In genomic region chr5:64078740-64079461, GRCm38 (mm10) we compare ENCODE assay signal across 10 mouse cellular contexts. TPM values are rescaled to one million over a fixed set of nuclear protein-coding genes. Genes with fewer than 3 reads are reported as not detected.
A peak's percentile ranks its signal among the peaks of the same experiment; 100 is the strongest.
DNase-seq lines count a peak whose midpoint lies in the region; ATAC-seq and TF ChIP-seq lines count a peak whose summit lies in the region.
"Had no signal": no experiment of that assay in that cellular context is flagged by ENCODE, and none has a peak within 500 bp of the region (broad histone marks: within the 10 kb centered on the region; RNA-seq: fewer than 3 reads in every experiment).

No protein-coding gene starts in this region.

- TF ChIP-seq EP300 in heart, postnatal 0 days (IDR thresholded peaks at IDR 0.05; ENCODE audit: low read depth), result no peak

- H3K36me3 ChIP-seq in heart, postnatal 0 days (replicated peaks; ENCODE audit: control insufficient read depth, insufficient read depth, low read length), result no peaks in the 10 kb centered on the region
- no peaks in the 10 kb centered on the region for H3K36me3 ChIP-seq in midbrain, embryonic 11.5 days (ENCODE audit: control insufficient read depth, insufficient read depth, low read length)
- no peaks in the 10 kb centered on the region for H3K36me3 ChIP-seq in midbrain, embryonic 13.5 days
- no peaks in the 10 kb centered on the region for H3K36me3 ChIP-seq in embryonic facial prominence, embryonic 15.5 days
- no peaks in the 10 kb centered on the region for H3K36me3 ChIP-seq in stomach, embryonic 14.5 days (ENCODE audit: control insufficient read depth, insufficient read depth, low read length)
- H3K36me3 ChIP-seq in liver, embryonic 11.5 days (ENCODE audit: control insufficient read depth, insufficient read depth, low read length), result no peaks in the 10 kb centered on the region

- 58% methylated on average over 7 of the region's 7 CpGs for WGBS in heart, postnatal 0 days
- whole genome bisulfite sequencing in midbrain, embryonic 11.5 days, result 72% methylated on average over 7 of the region's 7 CpGs
- 73% methylated on average over 7 of the region's 7 CpGs for WGBS in midbrain, embryonic 13.5 days
- 24% methylated on average over 7 of the region's 7 CpGs for WGBS in embryonic facial prominence, embryonic 15.5 days
- 39% methylated on average over 7 of the region's 7 CpGs for whole genome bisulfite sequencing in stomach, embryonic 14.5 days
- WGBS in liver, embryonic 11.5 days, result 68% methylated on average over 7 of the region's 7 CpGs

- TF ChIP-seq CTCF in heart, postnatal 0 days (IDR thresholded peaks at IDR 0.05; ENCODE audit: low read depth), result no peak

- peak overlapping the region; percentile 25; the same call in 1 of the 2 replicates for H3K27ac ChIP-seq in heart, postnatal 0 days (ENCODE audit: low read depth)
- H3K27ac ChIP-seq in midbrain, embryonic 11.5 days (ENCODE audit: low read depth, low read length), result no peak overlapping the region
- no peak overlapping the region for H3K27ac ChIP-seq in midbrain, embryonic 13.5 days
- peak overlapping the region; percentile 68 for H3K27ac ChIP-seq in embryonic facial prominence, embryonic 15.5 days (replicated peaks)
- H3K27ac ChIP-seq in stomach, embryonic 14.5 days (ENCODE audit: low read length), result peak overlapping the region; percentile 68
- no peak overlapping the region for H3K27ac ChIP-seq in liver, embryonic 11.5 days (ENCODE audit: low read depth, low read length)

- intact Hi-C loops in heart, postnatal 14 days (cut with DNase I), result no loop called here

- H3K9ac ChIP-seq in heart, postnatal 0 days (replicated peaks; ENCODE audit: low read depth, low read length), result no peak overlapping the region
- no peak overlapping the region for H3K9ac ChIP-seq in midbrain, embryonic 11.5 days (ENCODE audit: low read length)
- no peak overlapping the region for H3K9ac ChIP-seq in midbrain, embryonic 13.5 days (replicated peaks)
- no peak overlapping the region for H3K9ac ChIP-seq in embryonic facial prominence, embryonic 15.5 days
- H3K9ac ChIP-seq in stomach, embryonic 14.5 days (replicated peaks; ENCODE audit: low read depth, low read length), result no peak overlapping the region
- H3K9ac ChIP-seq in liver, embryonic 11.5 days (ENCODE audit: low read depth, low read length), result no peak overlapping the region
- H3K9ac ChIP-seq: liver, postnatal 0 days had no signal

- no peak for DNase-seq in heart, postnatal 0 days (ENCODE audit: low spot score)
- no peak for DNase-seq in heart, postnatal 14 days
- peak; percentile 14 for DNase-seq in midbrain, embryonic 11.5 days (ENCODE audit: low spot score, missing footprints)
- DNase-seq in spleen, postnatal 14 days (ENCODE audit: low spot score in 2 of 2), result no peak
- DNase-seq in liver, embryonic 11.5 days (ENCODE audit: low spot score), result no peak
- DNase-seq: kidney, adult 9 months; liver, postnatal 0 days had no signal

- no peak overlapping the region for H3K4me3 ChIP-seq in heart, postnatal 0 days (ENCODE audit: low read depth, low read length)
- H3K4me3 ChIP-seq in midbrain, embryonic 11.5 days (ENCODE audit: low read depth, low read length), result no peak overlapping the region
- no peak overlapping the region for H3K4me3 ChIP-seq in midbrain, embryonic 13.5 days (replicated peaks)
- no peak overlapping the region for H3K4me3 ChIP-seq in embryonic facial prominence, embryonic 15.5 days (replicated peaks)
- no peak overlapping the region for H3K4me3 ChIP-seq in stomach, embryonic 14.5 days (ENCODE audit: low read depth, low read length)
- no peak overlapping the region for H3K4me3 ChIP-seq in liver, embryonic 11.5 days (ENCODE audit: low read depth, low read length)

- no peaks in the 10 kb centered on the region for H3K9me3 ChIP-seq in heart, postnatal 0 days (replicated peaks; ENCODE audit: control insufficient read depth, low read length)
- H3K9me3 ChIP-seq in midbrain, embryonic 11.5 days (ENCODE audit: control insufficient read depth, low read length), result no peaks in the 10 kb centered on the region
- H3K9me3 ChIP-seq in midbrain, embryonic 13.5 days, result no peaks in the 10 kb centered on the region
- no peaks in the 10 kb centered on the region for H3K9me3 ChIP-seq in embryonic facial prominence, embryonic 15.5 days (replicated peaks)
- no peaks in the 10 kb centered on the region for H3K9me3 ChIP-seq in stomach, embryonic 14.5 days (ENCODE audit: control insufficient read depth, low read depth, low read length)
- H3K9me3 ChIP-seq in liver, embryonic 11.5 days (ENCODE audit: control insufficient read depth, low read length), result no peaks in the 10 kb centered on the region

- no peak overlapping the region for H3K4me2 ChIP-seq in heart, postnatal 0 days (ENCODE audit: low read depth, low read length)
- H3K4me2 ChIP-seq in midbrain, embryonic 11.5 days, result no peak overlapping the region
- H3K4me2 ChIP-seq in midbrain, embryonic 13.5 days (replicated peaks), result no peak overlapping the region
- no peak overlapping the region for H3K4me2 ChIP-seq in embryonic facial prominence, embryonic 15.5 days (replicated peaks)
- no peak overlapping the region for H3K4me2 ChIP-seq in stomach, embryonic 14.5 days (replicated peaks; ENCODE audit: low read depth, low read length)
- no peak overlapping the region for H3K4me2 ChIP-seq in liver, embryonic 11.5 days

- no peaks in the 10 kb centered on the region for H3K4me1 ChIP-seq in heart, postnatal 0 days (ENCODE audit: control insufficient read depth, insufficient read depth)
- H3K4me1 ChIP-seq in midbrain, embryonic 11.5 days (ENCODE audit: control insufficient read depth, insufficient read depth, low read length), result no peaks in the 10 kb centered on the region
- 0 out of 2 replicates have a peak, but pooled peaks cover 4% of the 10 kb centered on the region for H3K4me1 ChIP-seq in midbrain, embryonic 13.5 days (replicated peaks)
- 0 out of 2 replicates have a peak, but pooled peaks cover 2% of the 10 kb centered on the region for H3K4me1 ChIP-seq in embryonic facial prominence, embryonic 15.5 days
- H3K4me1 ChIP-seq in stomach, embryonic 14.5 days (ENCODE audit: control insufficient read depth, insufficient read depth, low read length), result 0 out of 2 replicates have a peak, but pooled peaks cover 2% of the 10 kb centered on the region
- no peaks in the 10 kb centered on the region for H3K4me1 ChIP-seq in liver, embryonic 11.5 days (replicated peaks; ENCODE audit: control insufficient read depth, insufficient read depth, low read length)

- ATAC-seq in heart, postnatal 0 days (ENCODE audit: insufficient read depth, low read depth), result peak; percentile 24; the same call in 1 of the 2 replicates
- ATAC-seq in midbrain, embryonic 11.5 days (ENCODE audit: low FRiP score), result no peak
- no peak for ATAC-seq in midbrain, embryonic 13.5 days
- peak; percentile 72; the same call in 1 of the 2 replicates for ATAC-seq in embryonic facial prominence, embryonic 15.5 days (ENCODE audit: insufficient number of reproducible peaks, low FRiP score, low TSS enrichment, low read depth)
- peak; percentile 85 for ATAC-seq in stomach, embryonic 14.5 days (ENCODE audit: insufficient number of reproducible peaks, insufficient read depth, low FRiP score, low read depth)
- ATAC-seq in liver, embryonic 11.5 days (replicated peaks; ENCODE audit: low FRiP score), result no peak
- ATAC-seq: liver, postnatal 0 days had no signal

- H3K27me3 ChIP-seq in heart, postnatal 0 days (ENCODE audit: control insufficient read depth, insufficient read depth, low read length), result 0 out of 2 replicates have a peak, but pooled peaks cover 4% of the 10 kb centered on the region
- H3K27me3 ChIP-seq in midbrain, embryonic 11.5 days (ENCODE audit: control insufficient read depth, insufficient read depth, low read length), result no peaks in the 10 kb centered on the region
- no peaks in the 10 kb centered on the region for H3K27me3 ChIP-seq in midbrain, embryonic 13.5 days
- H3K27me3 ChIP-seq in embryonic facial prominence, embryonic 15.5 days, result no peaks in the 10 kb centered on the region
- H3K27me3 ChIP-seq in stomach, embryonic 14.5 days (ENCODE audit: control insufficient read depth, insufficient read depth, low read length), result no peaks in the 10 kb centered on the region
- no peaks in the 10 kb centered on the region for H3K27me3 ChIP-seq in liver, embryonic 11.5 days (replicated peaks; ENCODE audit: control insufficient read depth, insufficient read depth, low read length)

RNA-seq across cellular contexts. Expression of gene Pgm2, which starts 13.8 kb away (rescaled TPM):
- total RNA-seq in heart, postnatal 0 days (2014; rRNA removed; ENCODE audit: low replicate concordance), result 5.8 and 6.5 TPM in 2 replicates
- 9.6 and 10.4 TPM in 2 replicates for polyA plus RNA-seq in heart, postnatal 0 days (2015; fragmentation: Nextera tagmentation; extraction: Ambion mirVana)
- 10 to 100 TPM in 1 of 2 experiments, 1 to 10 TPM in 1; 9.4 to 10.6 TPM for total RNA-seq in heart, postnatal 14 days (2021)
- polyA plus RNA-seq in midbrain, embryonic 11.5 days (2014; fragmentation: Nextera tagmentation; extraction: Ambion mirVana), result 22.8 and 29.3 TPM in 2 replicates
- polyA plus RNA-seq in midbrain, embryonic 13.5 days (2015; fragmentation: Nextera tagmentation; extraction: Ambion mirVana), result 20.8 and 22.2 TPM in 2 replicates
- polyA plus RNA-seq in embryonic facial prominence, embryonic 15.5 days (2015; fragmentation: Nextera tagmentation; extraction: Ambion mirVana), result 30.7 and 31.6 TPM in 2 replicates
- polyA plus RNA-seq in stomach, embryonic 14.5 days (2014; fragmentation: Nextera tagmentation; extraction: Ambion mirVana), result 33.2 and 34.4 TPM in 2 replicates
- 54.4 and 60.3 TPM in 2 replicates for polyA plus RNA-seq in liver, embryonic 11.5 days (2014; fragmentation: Nextera tagmentation; extraction: Ambion mirVana)

Comparison
In these comparisons a context has a peak if more than half of its experiments do, and no peak if none do; other contexts are left out.
1. ATAC-seq: peak in heart, postnatal 0 days (single experiment), embryonic facial prominence, embryonic 15.5 days (single experiment) and stomach, embryonic 14.5 days (single experiment); none in midbrain, embryonic 11.5 days (single experiment), midbrain, embryonic 13.5 days (single experiment) and liver, embryonic 11.5 days (single experiment).
2. H3K27ac ChIP-seq: peak in heart, postnatal 0 days (single experiment), embryonic facial prominence, embryonic 15.5 days (single experiment) and stomach, embryonic 14.5 days (single experiment); none in midbrain, embryonic 11.5 days (single experiment), midbrain, embryonic 13.5 days (single experiment) and liver, embryonic 11.5 days (single experiment).